Mouse (Mus musculus) heart, adult 2 months (tissue): ENCODE measurements around the gene Olfr907.

Experiments used
- EP300 ChIP-seq: fragments of 200-500 bp; IDR thresholded peaks from 2 replicates; pipeline ENCODE4 v1.6.1; 2011; ENCODE audit warnings: low read depth, low read length, control low read depth; ENCODE audit not compliant: insufficient read depth
- POLR2A ChIP-seq: fragments of 200-500 bp; IDR thresholded peaks from 2 replicates; pipeline ENCODE4 v1.6.1; 2011; ENCODE audit warnings: mild to moderate bottlenecking, low read depth, low read length, control low read depth; ENCODE audit not compliant: insufficient read depth

DNA sequence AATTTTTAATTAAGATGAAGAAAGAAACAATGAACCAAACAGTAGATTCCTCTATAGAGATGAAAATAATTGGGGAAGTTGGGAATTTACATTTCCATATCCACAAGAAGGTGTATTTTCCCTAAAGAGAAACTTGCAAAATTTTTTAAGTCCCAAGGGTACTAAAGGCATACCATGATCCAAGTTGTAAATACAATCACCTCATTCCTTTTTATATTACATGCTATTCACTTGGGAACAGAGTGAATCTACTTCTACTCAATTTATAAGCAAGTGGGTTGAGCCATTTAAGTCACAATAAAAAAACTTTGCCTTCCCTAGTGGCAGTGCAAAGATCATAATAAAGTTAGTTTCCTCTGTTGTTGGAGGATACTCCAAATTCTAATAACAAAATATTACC, 32.8 kb upstream of the Olfr907 start, which contains the start of gene Olfr904:
- TF ChIP-seq POLR2A (no peak), EP300 (no peak)
